Mouse (Mus musculus) adrenal gland, postnatal 4 days (tissue): ENCODE measurements around the gene Morn5. TPM values are rescaled to one million over a fixed set of nuclear protein-coding genes. Genes with fewer than 3 reads are reported as not detected.

ENCODE experiments used
- DNase-seq, 2 experiments: peaks; one replicate each; pipeline ENCODE4 v3.0.0; 2021 to 2022; ENCODE audit warnings: low spot score in 2 of 2, mixed read lengths in 2 of 2
- total RNA-seq, 2 experiments: library from RNA; stranded (reverse); gene quantifications; 2 replicates each; pipeline ENCODE4 v1.2.3; 2021

Morn5 gene
- total RNA-seq, 2 experiments from 2014 or later, result not detected

GRCm38 (mm10) chr2:36067132-36067531 is 17.9 kb downstream of the Morn5 start:
- no peak for DNase-seq

- DNase-seq, result no peak
Observed at GRCm38 (mm10) chr2:36071660-36072305, 22.5 kb downstream of the Morn5 start.

DNA sequence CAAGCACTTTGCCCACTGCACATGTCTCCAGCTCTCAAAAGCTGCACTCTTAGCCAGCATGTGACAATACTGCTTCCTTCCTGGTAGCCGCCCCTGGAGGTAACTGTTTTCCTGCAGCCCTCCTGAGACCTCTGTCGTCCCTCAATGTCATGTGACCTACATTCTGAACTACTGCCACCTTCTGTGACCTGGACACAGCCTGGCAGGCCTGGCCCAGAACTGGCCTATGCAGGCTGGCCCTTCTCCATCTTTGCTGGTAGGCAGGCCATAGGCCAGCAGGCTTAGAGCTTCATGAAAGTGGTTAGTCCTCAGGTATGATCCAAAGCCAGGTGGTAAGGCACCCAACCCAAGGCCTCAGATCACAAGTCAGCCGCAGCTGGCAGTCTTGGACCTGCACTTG is 24.5 kb downstream of the Morn5 start:
- DNase-seq, result no peak

DNA sequence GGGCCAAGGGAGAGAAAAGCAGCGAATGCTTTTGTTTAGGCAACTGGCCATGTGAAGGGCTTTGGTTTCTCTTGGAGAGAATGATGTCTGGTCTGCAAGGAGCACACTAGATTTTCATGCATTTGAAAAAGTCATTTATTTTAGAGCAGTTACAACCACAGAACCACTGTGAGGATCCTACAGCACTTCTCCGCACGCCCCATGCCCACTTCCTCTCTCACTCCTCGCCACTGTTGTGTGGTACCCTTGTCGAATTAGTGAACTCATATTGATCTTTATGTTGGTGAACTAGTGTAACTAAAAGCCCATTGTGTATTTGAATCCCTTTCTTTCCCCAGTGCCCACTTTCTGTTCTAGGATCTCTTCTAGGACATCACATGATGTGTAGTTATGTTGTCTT is 26.0 kb downstream of the Morn5 start:
- no peak for DNase-seq

DNA sequence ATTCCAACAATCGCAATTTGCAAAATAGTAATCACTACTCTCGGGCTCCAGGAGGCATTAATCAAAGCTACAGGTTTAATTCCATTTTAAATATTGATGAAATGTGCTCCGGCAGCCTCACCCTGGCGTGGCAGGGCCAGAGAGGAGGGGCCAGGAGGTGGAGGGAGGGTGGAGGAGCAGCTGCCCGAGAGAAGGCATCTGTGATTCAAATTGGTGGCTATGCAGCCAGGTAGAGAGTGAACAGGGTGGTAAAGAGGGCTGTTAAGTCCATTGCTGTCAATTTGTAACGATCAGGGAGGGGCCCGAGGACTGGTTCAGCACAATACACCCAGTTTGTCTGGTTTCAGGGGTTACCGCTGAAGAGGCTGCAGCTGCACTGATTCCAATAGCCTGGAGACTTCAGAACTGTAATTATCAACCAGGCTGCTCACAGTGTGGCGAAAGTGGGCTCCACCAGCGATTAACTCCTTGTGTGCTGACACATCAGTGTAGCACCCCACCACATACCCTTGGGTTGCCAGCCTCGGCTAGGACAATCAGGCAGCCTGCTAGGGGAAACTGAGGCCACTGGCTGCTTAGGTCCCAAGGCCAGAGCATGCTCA is 28.0 kb downstream of the Morn5 start:
- DNase-seq, result no peak

DNA sequence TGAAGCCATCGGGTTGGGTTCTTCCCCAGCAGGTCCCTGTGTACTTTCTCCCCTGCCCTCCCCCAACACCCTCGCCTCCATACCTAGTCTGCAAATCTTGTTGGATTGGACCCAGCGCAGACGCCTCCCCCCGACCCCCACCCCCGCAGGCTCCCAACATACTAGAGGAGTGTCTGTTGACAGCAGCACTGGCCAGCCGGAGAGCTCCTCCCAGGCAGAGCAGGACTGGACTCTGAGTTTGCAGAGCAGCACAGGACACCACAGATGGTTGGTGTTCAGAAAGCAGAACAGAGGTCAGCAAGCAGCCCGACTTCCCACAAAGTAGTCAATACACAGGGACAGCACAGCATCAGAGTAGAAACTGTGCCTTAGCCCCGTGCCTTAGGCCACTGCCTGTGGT is 32.2 kb downstream of the Morn5 start:
- no peak for DNase-seq

GRCm38 (mm10) chr2:36082802-36083580 is 33.7 kb downstream of the Morn5 start:
- no peak for DNase-seq

- DNase-seq, result no peak
Observed at GRCm38 (mm10) chr2:36085041-36085440, 35.8 kb downstream of the Morn5 start.

DNA sequence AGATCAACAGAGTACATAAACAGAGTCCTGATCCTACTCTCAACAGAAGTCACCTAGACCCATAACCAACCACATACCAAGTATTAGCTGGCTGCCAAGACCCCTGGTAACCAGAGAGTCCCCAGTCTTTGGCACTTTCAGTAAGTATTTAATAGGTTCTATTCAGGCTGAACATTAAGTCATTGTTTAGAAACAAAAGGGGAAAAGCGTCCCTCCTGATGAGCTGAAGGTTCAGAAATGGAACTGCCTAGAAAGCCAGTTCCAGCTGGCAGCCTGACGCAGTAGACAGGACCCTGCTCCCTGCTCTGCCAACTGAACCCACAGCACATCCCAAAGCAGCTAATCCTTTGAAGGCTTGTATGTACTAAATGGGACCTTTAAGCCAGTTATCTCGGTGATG is 39.9 kb downstream of the Morn5 start:
- no peak for DNase-seq

GRCm38 (mm10) chr2:36090853-36091741 is 41.8 kb downstream of the Morn5 start:
- DNase-seq, result peak in 1 of 2 experiments; percentile 33

- no peak for DNase-seq
Observed at GRCm38 (mm10) chr2:36092748-36093147, 43.5 kb downstream of the Morn5 start.

GRCm38 (mm10) chr2:36093301-36093700 is 44.0 kb downstream of the Morn5 start:
- no peak for DNase-seq

GRCm38 (mm10) chr2:36093914-36094475 is 44.7 kb downstream of the Morn5 start:
- DNase-seq, result no peak

GRCm38 (mm10) chr2:36097129-36097815 is 48.0 kb downstream of the Morn5 start:
- DNase-seq, result no peak

GRCm38 (mm10) chr2:36098021-36098420 is 48.8 kb downstream of the Morn5 start:
- no peak for DNase-seq

GRCm38 (mm10) chr2:36099739-36100138 is 50.5 kb downstream of the Morn5 start:
- no peak for DNase-seq

DNA sequence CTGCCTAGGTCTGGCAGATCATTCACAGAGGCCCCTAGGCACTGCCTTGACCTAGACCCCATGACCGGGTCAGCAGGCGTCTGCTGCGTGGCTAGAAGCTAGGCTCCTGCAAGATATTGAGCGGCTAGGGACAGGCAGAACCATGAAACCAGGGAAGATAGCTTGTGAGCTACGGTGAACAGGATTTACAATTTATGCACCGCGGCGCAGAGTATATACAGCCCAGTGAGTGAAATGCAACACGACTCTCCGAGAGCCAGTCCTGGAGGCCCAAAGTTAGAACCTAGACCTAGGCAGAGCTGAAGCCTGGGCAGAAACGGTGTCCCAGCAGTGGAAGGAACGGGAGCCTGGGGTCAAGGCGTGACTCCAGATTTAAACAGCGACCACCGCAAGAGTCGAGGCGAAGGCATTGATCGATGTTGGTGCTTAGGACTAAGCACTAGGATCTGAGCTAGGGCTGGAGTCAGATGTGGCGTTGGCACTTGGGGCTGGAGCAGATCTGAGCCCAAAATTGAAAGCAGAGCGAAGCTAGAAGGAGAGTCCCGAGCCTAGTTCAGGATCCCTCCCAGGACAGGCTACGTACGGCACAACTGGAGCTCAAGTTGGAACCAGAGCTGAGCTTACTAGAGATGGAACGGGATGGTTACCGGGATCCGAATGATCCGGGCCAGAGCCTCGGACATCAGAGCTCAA is 52.8 kb downstream of the Morn5 start:
- no peak for DNase-seq

- DNase-seq, result no peak
Observed at GRCm38 (mm10) chr2:36102559-36102946, 53.3 kb downstream of the Morn5 start.

- no peak for DNase-seq
Observed at GRCm38 (mm10) chr2:36103069-36103554, 53.9 kb downstream of the Morn5 start.
